Mouse (Mus musculus): ENCODE data around the gene Prom2.
A peak's percentile ranks its signal among the peaks of the same experiment; 100 is the strongest.

The Prom2 gene

DNA sequence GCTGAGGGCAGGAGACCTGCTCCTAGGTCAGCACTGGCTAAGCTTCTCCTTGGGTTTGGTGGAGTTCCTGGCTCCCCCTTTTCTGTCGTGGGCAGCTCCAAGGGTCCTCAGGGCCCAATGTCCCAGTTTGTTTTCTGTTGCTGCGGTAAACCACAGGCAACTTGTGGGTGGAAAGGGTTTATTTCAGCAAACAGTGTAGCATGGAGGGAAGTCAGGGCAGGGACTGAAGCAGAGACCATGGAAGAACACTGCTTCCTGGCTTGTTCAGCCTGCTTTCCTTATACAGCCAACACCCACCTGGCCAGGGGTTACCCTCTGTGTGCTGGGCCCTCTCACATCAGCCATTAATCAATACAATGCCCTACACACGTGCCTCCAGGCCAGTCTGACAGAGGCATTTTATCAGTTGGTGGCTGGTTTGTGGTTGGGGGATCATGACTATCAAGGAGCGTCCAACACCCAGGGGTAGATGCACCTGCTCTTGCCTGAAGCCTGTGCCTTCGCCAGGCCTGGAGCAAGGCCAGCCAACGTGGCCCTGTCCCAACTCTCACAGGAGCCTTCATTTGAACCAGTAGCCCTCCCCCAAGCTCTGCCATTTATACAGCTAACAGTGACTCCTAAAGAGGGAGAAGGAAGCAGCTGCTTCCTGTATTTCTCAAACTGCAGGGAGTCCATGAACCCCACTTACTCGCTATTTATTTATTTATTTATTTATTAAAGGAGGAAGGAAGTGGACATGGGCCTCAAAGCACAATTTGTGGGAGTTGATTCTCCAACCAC, 17.1 kb downstream of the Prom2 start:
- DNase-seq: peak in 1 of 2 experiments; percentile 24

DNA sequence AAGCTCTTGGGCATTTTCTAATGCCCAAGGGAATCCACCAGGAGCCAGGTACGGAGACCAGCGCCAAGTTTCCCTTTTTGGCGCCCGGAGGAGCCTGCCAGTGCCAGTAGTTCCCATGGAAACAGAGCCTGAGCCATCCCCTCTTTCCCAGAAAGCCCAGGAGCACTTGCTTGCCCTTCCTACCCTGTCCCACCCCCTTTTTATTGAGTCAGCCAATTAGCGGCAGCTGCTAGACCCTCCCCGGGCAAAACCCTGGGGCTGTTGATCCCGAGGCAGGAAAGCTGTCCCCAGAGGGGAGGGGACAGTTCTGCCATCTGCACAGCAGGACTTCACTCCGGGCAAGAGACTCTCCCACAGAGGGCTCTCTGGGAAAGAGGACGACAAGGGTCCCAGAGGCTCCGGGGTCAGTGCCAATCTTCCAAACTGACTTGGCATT, 19.2 kb downstream of the Prom2 start, which contains the start of gene Kcnip3:
Kcnip3 (minus strand) TSS at position 89 of the 436 bp plus-strand sequence.
- peak in 1 of 2 experiments; percentile 10 for DNase-seq

DNA sequence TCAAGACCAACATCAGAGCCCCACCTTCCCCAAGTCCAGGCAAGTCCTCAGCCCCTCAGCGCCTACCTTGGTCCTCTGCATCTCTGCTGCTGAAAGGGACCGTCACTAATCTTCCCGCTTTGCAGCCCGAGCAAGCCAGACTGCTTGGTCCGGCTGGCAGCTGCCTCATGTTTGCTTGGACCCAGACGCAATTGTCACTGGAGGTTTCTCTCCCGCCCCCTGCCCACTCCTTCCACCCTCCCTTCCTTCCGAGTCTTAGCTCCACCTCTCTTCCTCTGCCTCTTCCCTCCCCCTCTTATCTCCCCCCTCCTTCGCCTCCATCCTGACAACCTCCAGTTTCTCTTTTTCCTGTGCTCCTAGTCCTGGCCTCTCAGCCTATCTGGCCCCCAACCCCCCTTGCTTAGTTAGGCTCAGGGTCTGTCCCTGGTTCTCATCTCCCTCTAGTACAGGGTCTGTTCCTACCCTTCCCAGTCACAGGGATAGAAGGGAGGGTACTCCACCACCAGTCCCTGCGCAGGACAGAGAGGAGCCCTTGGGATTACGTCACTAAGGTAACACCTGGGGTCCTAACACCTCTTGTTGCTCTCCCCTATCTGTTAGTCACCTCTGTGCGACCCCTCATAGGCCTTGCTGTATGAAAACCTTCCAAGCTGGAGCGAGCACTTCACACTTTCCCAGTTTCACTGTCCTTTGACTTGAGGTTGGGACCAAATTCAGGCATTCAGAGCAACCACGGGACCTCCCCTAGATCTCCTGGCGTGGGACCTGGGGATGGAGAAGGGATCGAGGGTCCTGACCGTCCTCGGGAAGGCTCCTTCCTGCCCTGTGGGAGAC, 19.9 kb downstream of the Prom2 start:
- peak in 1 of 2 experiments; percentile 10 for DNase-seq

DNA sequence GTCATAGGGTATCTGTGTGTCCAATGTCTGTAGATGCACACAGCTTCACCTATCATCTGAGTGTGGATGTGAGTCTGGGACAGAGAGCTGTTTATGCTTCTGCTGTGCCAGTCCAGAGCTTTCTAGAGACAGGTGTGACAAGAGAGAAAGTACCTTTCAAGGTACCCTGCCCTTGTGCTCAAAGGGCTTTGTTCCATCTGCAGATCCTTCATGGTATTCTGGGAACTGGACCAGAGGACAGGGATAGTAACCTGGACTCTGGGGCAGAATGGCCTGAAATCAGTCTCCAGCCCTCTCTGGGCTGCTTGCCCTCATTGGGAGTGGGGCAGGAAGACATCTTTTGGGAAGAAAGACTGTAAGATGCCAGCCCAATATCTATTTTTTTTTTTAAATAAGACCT, 21.1 kb downstream of the Prom2 start:
- no peak for DNase-seq

DNA sequence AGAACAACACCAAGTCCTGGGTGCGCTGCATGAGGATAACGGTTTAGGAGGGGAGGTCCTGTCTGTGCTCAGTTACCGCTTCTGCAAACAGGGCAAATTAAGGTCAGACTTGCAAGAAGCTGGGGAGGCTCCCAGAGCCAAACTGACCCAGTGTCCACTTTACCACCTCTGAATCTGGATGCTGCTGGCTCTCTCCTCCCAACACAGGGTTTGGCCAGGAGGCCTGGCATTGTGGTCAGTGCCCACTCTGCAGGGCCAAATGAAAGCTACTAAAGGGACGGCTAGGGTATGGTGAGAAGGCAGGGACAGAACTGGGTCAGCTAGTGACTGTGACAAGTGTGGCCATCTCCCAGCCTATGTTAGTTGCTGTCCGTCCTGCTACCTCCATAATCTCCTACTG, 22.0 kb downstream of the Prom2 start:
- no peak for DNase-seq

DNA sequence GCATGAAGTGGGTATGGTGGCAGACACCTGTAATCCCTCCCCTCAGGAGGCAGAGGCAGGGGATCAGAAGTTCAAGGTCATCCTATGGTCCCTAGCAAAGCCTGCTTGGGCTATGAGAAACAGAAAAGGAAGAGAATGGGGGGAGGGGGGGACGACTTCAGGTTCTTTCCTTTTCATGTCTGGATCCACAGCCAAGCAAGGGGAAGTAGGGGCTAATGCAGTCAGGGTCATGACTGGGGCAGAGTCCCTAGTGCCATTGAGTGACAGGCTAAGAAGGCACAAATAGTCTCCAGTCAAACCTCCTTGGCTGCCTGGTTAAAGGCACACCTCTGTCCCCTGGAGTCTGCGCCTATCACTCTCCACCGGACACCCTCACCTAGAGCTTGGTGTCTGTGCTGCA, 22.4 kb downstream of the Prom2 start:
- no peak for DNase-seq

DNA sequence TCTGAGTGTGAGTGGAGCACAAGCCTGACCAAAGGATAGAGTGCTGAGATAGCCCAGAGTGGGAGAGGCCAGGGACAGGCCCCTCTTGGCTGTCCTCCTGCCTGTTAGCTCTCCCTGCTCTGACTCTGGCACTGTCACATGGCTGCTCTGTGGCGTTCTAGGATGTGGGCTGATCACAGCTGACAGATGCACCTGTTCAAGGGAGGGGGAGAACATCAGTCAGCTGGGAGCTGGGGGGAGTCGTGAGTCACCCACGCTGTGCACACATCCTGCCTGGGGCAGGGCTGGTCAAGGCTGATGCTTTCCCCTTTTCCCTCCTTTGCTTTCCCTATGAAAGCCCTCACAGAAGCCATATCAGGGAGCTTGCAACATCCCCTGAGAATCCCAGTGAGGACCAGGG, 23.0 kb downstream of the Prom2 start:
- no peak for DNase-seq

DNA sequence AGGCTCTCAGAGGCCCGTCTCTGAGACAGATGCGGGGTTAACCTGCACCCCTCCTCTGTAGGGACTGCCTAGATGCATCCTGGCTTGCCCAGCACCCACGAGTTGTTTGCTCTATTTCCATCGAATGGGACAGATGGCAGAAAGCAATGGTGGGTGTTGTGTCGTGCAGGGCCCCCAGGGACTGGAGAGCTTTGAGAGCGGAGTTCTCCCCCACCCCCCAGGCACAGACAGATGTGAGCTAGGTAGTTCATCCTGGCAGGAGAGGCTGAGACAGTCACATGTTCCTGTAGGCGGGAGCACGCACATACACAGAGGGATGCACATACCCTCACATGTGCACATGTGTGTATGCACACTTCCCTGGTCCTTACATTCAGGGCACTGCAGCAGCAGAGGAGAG, 24.2 kb downstream of the Prom2 start:
- no peak for DNase-seq

DNA sequence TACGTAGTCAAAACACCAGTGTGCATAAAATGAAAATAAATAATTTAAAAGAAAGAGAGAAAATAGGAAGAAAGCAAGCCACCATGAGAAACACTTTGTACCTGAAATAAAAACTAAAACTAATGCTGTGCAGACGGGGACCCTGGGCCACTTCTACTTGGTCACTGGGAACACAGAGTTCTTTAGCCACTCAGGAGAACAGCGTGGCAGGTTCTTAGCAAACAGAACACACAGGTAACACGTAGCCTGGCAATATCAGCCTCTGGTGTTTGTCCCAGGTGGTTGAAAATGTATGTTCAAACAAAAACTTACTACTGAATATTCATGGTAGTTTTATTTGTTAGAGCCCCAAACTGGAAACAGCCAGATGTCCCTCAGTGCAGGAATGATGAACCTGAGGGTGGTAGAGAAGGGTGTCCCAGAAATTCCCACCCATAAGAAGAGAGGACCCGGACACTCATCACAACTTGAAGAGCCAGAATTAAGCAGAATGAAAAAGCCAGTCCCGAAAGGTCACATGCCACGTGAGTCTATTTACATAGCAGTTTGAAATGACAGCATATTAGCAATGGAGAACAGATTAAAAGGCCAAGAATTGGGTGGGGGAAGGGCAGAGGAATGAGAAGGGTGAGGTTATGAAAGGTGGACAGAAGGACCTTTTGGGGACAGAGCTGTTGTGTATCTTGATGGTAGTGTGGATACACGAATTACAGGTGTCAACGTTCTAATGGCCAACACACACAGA, 26.7 kb downstream of the Prom2 start:
- no peak for DNase-seq

DNA sequence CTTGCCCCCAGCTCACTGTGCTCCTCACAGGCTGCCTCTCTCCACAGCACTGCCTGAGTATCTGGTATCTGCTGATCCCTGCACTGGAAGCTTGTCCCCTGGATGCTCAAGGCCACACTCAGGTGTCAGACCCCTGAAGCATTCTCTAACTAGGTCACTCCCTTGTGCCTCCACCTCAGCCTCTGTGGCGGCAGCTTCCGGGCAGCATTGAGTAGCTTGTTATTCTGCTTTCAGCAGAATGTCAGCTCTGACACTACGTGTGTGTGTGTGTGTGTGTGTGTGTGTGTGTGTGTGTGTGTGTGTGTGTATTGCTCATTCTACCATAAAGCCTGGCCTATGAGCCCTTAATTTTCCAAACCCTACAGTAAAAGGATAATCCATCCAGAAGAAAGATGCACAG, 28.0 kb downstream of the Prom2 start:
- DNase-seq: no peak

DNA sequence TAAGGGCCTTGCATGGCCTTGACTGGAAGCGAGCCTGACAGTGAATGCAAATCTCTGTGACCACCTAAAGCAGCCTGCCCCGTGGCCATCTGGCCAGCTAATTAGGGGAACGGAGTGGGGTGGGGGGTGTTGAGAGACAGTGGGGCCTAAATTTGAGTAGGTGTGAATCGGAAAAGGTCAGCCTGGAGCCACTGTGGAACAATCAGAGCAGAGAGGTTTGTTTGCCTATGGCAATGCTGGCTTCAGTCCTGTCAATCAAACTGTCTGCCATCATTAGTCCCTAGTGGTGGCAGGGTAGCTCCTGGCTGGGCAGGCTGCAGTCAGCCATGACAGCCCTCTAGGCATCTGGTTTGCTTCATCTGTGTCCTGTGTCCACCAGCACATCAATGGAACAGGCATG, 29.8 kb downstream of the Prom2 start:
- DNase-seq: no peak

DNA sequence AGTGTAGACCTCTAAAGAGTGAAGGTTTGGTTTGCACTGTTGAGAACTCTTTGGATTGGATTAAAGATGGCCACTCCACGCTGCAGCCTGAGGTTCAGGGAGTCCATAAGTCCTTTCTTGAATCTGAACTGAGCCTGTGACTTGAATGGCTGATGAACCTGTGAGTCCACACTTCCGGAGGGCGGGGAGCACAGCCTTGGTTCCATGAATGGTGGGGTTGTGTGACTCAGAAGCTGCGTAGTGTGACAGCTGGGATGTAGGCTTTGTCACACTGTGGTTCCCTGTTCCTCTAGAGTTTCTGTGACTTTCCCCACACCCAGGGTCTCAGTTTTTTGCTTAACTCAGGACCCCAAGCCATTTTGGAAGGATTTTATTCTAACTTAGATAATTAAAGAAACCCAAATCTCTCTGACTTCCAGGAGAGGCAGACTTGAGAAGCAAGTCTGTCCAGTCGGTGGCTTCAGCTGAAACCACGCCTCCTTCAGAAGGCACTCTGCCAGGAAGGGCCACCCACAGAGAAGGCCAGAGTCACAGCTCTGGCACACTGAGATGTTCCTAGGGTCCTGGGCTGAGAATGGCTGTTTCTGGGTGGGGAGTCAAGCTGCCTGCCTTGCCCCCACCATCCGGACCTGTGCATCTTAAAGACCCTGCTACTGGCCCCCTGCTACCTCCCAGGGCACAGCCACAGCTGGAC, 33.2 kb downstream of the Prom2 start:
- peak; percentile 22 to 66 for DNase-seq

DNA sequence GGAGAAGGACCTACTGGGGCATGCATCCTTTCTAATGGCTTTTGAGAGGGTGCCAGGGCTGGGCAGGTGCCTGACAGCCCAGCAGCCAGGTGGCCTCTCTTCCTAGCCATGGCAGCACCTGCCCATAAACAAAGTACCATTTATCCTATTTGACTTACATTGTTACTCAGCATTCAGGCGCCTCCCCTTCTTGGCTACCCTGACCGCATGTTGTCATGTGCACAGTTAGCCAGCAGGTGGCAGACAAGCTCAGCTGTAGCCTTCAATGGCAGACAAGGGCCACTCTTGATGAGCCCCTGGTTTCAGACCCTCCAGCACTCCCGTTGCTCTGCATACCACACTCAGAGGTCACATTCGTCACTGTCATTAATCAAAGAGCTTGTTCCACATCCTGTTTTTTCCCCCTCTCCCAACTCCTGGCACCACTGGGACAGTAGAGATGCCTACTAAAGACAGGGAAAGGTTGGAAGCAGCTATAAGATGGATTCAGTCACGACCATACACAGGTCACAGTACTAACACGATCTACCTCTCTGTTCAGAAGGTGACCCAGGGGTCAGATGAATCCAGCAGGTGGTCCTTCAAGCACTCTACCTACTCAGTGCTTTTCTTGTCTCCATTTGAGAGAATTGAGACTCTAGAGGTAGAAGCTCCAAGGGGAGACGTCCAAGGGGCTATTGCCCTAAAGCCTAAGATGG, 34.0 kb downstream of the Prom2 start:
- DNase-seq: peak; percentile 65 to 91

DNA sequence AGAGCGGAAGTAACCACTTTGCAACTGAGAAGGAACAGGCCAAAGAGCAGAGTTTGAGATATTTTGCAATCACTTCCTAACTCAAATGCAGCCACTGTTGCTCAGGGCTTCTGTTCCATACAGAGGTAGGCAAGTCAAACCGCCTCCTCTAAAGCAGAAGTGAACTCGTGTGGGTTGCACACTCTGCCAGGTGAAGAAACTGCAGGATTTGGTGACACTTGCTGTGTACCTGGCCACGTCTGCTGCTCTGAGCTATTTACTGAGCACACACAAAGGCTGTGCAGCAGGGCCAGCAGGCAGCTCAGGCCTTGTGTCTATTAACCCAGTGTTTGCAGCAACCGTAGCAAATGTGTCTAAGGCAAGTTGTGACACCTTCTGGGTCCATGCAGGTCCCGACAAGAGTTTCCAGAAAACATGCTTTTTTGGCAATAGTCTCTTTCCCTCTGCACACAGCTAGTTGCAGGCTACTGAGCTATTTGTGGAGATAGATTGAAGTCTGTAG, 35.1 kb downstream of the Prom2 start:
- no peak for DNase-seq

DNA sequence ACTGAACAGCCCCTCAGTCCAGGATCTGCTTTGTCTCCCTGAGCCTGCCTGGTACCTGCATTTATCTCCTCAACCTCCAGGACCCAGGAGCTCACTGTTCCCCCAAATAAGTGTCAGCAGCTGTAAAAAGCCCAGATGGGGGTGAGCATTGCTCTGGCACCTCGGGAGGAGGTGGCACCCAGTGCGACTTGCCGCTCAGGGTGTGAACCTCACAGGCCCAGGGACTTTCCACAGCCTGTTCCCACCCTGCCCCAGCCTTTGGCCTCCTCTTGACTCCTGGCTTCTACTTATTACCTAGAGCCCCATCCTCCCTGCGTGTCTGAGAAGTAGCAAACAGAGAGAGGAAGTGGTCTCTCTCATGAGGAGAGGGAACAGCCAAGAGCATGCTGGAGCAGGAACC, 36.1 kb downstream of the Prom2 start:
- no peak for DNase-seq

DNA sequence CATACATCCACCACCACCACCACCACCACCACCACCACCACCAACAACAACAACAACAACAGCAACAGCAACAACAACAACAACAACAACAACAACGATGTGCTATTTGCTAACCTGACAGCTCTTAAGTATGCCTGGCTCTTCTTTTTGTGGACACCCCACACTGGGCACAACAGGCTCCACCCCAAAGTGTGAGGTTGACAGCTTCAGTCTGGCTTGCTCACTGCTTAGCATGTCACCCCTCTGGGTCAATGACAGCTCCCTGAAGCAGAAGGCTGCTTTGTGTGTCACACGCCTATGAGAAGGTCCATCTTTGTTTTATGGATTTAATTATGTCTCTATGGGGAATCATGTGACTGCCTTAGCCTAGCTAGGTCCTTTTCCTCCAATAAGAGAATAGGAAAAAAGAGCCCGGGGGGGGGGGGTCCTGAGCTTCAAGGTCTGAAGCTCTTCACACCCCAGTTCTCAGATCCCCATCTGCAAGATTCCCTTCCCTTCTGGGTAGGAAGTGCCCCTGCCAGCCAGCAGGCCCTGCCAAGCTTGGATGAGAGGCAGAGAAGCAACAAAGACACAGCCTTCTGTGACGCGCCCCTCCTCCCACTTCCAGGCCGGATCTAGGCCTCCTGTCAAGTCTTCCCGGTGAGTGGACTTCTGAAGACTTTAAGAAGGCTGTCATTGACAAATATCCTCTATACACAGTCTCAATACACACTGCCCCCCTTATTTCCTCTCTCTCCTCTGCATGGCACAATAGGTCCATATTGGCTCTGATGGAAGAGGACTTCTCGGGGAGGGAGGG, 37.3 kb downstream of the Prom2 start:
- DNase-seq: no peak

DNA sequence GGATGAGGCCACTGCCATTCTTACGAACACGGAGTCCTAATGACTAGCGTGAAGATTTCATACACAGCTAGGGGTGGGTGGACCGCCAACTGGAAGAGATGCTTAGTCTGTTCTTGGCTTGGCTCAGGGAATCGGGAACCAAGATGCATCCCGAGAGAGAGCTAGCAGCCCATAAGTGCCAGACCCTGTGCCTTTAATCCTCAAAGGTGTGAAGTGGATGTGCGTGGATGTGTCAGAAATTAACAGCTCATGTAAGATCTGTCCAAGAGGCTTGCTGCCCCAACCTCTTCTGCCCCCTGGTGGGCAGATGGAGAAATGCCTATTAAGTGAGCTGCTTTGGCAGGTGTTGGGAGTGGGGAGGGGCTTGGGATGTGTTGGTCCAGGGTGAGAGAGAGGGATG, 40.2 kb downstream of the Prom2 start:
- DNase-seq: peak; percentile 47 to 85

DNA sequence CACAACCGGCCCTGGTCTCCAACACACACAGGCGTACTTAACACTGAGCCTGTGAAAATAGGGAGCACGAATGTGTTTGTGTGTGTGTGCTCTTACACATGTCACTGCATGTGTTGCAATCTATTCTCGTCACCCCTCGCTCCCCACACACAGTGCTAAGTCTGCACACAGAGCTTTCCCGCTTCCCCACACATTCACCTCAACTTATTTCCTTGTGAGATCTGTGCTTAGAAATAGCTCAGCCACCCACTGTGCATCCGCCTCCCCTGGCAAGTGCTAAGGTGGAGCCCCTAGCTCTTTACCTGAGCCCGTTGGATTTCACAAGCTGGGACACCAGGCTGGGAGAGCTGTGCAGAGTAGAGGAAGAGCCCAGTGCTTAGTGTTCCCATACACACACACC, 42.5 kb downstream of the Prom2 start:
- DNase-seq: no peak

DNA sequence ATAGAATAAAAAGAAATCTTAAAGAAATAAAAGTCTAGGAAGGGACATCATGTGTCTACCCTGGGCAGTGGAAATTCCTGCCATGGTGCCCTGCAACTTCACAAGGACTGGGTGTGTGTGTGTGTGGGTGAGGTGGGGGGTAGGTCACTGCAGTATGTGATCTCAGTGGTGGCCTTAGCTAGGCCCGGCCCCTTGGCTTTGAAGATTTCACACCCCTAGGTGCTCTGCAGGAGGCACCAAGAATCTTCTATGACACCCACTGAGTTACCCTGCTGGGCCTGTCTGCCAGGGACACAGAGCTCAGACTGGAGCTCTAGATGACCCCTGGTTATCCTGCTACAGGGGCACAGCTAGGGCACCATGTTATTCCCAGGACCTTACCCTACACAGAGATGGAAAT, 44.9 kb downstream of the Prom2 start:
- no peak for DNase-seq

DNA sequence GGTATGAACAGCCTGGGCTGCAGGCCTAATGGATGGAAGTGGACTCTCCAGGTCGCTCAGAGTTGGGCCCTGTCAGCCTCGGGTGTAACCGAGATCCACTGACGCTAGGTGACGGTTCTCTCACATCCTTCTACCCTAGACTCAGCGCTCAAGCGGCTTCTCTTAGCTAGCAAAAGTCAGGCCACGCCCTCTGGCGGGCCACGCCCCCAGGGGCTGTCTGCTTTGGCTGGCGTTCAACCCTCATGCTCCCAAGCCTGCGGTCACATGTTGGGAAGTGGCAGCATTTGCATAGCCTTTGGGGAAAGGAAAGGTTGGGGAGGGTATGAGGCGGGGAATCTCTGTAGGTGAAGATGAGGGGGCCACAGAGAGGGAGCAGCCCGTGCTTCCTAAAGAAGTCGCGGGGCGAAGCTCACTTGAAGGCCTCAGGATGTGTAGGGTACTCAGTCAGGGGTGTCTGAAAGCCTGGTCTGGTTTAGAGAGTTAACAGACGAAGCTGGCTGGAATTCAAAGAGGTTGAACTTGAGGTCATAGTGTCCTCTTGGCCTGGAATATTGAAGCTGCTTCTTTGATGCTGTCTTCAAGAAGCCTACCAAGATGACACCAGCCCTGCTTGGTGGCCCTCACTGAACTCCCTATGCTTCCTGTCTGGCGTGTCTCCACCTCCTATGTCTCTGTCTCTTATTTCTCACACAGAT, 56.6 kb downstream of the Prom2 start:
- DNase-seq: peak; percentile 84 to 88
